7 mouse cellular contexts compared by ENCODE assay signal in genomic region chr15:80083276-80083731, GRCm38 (mm10). TPM values are rescaled to one million over a fixed set of nuclear protein-coding genes. Genes with fewer than 3 reads are reported as not detected.
DNase-seq lines count a peak whose midpoint lies in the region; ATAC-seq lines count a peak whose summit lies in the region.

No protein-coding gene starts in this region.

- peak overlapping the region; percentile 93 for H3K27ac ChIP-seq in intestine, embryonic 15.5 days
- peak overlapping the region; percentile 97 for H3K27ac ChIP-seq in midbrain, embryonic 10.5 days (replicated peaks)

- H3K27me3 ChIP-seq in intestine, embryonic 15.5 days (replicated peaks), result no peaks in the 10 kb centered on the region
- no peaks in the 10 kb centered on the region for H3K27me3 ChIP-seq in midbrain, embryonic 10.5 days (ENCODE audit: low read depth, poor library complexity, severe bottlenecking)

- DNase-seq in adrenal gland, adult 18-20 months (ENCODE audit: low spot score in 2 of 2), result peak; percentile 97 to 98
- DNase-seq in embryo, embryonic 11 days, result peak; percentile 100
- DNase-seq in gastrocnemius, postnatal 25 days, result peak; percentile 95
- DNase-seq in left cerebral cortex, postnatal 25 days (ENCODE audit: low spot score in 2 of 2), result peak; percentile 98 to 99
- DNase-seq in midbrain, embryonic 10.5 days (ENCODE audit: low spot score), result peak; percentile 97
- peak; percentile 98 for DNase-seq in right cerebral cortex, postnatal 4 days

- H3K4me1 ChIP-seq in intestine, embryonic 15.5 days (replicated peaks), result peaks cover 20% of the 10 kb centered on the region
- H3K4me1 ChIP-seq in midbrain, embryonic 10.5 days, result peaks cover 37% of the 10 kb centered on the region

- intact Hi-C loops in left cerebral cortex, postnatal 25 days (cut with DNase I), result loop anchor here (2.0 to 5.0 kb wide), 3 partner anchors 69 to 624 kb away; partner anchors contain the start of genes Cbx6, Npcd and Pdgfb

- peak overlapping the region; percentile 69 for H3K4me3 ChIP-seq in intestine, embryonic 15.5 days (replicated peaks)
- peak overlapping the region; percentile 89 for H3K4me3 ChIP-seq in midbrain, embryonic 10.5 days

- H3K4me2 ChIP-seq in intestine, embryonic 15.5 days (replicated peaks), result peak overlapping the region; percentile 74

- WGBS in intestine, embryonic 15.5 days, result under 1% methylated on average over 30 of the region's 30 CpGs
- WGBS in midbrain, embryonic 10.5 days, result under 1% methylated on average over 30 of the region's 30 CpGs

- ATAC-seq in intestine, embryonic 15.5 days, result peak; percentile 96

- no peaks in the 10 kb centered on the region for H3K9me3 ChIP-seq in intestine, embryonic 15.5 days
- no peaks in the 10 kb centered on the region for H3K9me3 ChIP-seq in midbrain, embryonic 10.5 days (replicated peaks)

- H3K9ac ChIP-seq in intestine, embryonic 15.5 days, result peak overlapping the region; percentile 84

- peaks cover 30% of the 10 kb centered on the region for H3K36me3 ChIP-seq in intestine, embryonic 15.5 days
- peaks cover 42% of the 10 kb centered on the region for H3K36me3 ChIP-seq in midbrain, embryonic 10.5 days

RNA-seq across cellular contexts. Expression of gene Syngr1, which starts 7.8 kb away (rescaled TPM):
- total RNA-seq in adrenal gland, adult 18-20 months (2021), result 10 to 100 TPM; 25.7 to 59.9 TPM
- total RNA-seq in gastrocnemius, postnatal 25 days (2021), result 10 to 100 TPM; 34.6 to 37.7 TPM
- polyA plus RNA-seq in intestine, embryonic 15.5 days (2015; fragmentation: Nextera tagmentation; extraction: Ambion mirVana), result 18.2 and 18.7 TPM in 2 replicates
- total RNA-seq in left cerebral cortex, postnatal 25 days (2021), result 100 to 1,000 TPM; 463 to 509 TPM
- 7.3 and 7.7 TPM in 2 replicates for polyA plus RNA-seq in midbrain, embryonic 10.5 days (2016; fragmentation: Nextera tagmentation; extraction: Ambion mirVana)

RNA-seq across cellular contexts. Expression of gene Rpl3, which starts 8.4 kb away (rescaled TPM):
- total RNA-seq in adrenal gland, adult 18-20 months (2021), result 100 to 1,000 TPM; 584 to 618 TPM
- 10 to 100 TPM; 48.4 to 80.1 TPM for total RNA-seq in gastrocnemius, postnatal 25 days (2021)
- polyA plus RNA-seq in intestine, embryonic 15.5 days (2015; fragmentation: Nextera tagmentation; extraction: Ambion mirVana), result 1,109 and 1,134 TPM in 2 replicates
- 100 to 1,000 TPM; 457 to 461 TPM for total RNA-seq in left cerebral cortex, postnatal 25 days (2021)
- polyA plus RNA-seq in midbrain, embryonic 10.5 days (2016; fragmentation: Nextera tagmentation; extraction: Ambion mirVana), result 866 and 996 TPM in 2 replicates

RNA-seq across cellular contexts. Expression of gene Tab1, which starts 49.6 kb away (rescaled TPM):
- total RNA-seq in adrenal gland, adult 18-20 months (2021), result 1 to 10 TPM; 9.3 to 9.4 TPM
- total RNA-seq in gastrocnemius, postnatal 25 days (2021), result 10 to 100 TPM; 13.8 to 14.6 TPM
- polyA plus RNA-seq in intestine, embryonic 15.5 days (2015; fragmentation: Nextera tagmentation; extraction: Ambion mirVana), result 28.5 and 29.0 TPM in 2 replicates
- 10 to 100 TPM; 22.3 to 28.6 TPM for total RNA-seq in left cerebral cortex, postnatal 25 days (2021)
- 40.0 and 48.9 TPM in 2 replicates for polyA plus RNA-seq in midbrain, embryonic 10.5 days (2016; fragmentation: Nextera tagmentation; extraction: Ambion mirVana)

Comparison
In these comparisons a context has a peak if more than half of its experiments do, and no peak if none do; other contexts are left out.
1. Peak in every context shown above with its lines: DNase-seq, ATAC-seq, H3K4me3 ChIP-seq and H3K27ac ChIP-seq.
2. RNA of gene Syngr1, which starts 7.8 kb away (total RNA-seq): 463 to 509 TPM in left cerebral cortex, postnatal 25 days; 25.7 to 59.9 TPM in adrenal gland, adult 18-20 months and 34.6 to 37.7 TPM in gastrocnemius, postnatal 25 days; every median in the first group is over 4 times any median in the second.
3. RNA of gene Rpl3, which starts 8.4 kb away (total RNA-seq): 584 to 618 TPM in adrenal gland, adult 18-20 months and 457 to 461 TPM in left cerebral cortex, postnatal 25 days; 48.4 to 80.1 TPM in gastrocnemius, postnatal 25 days; every median in the first group is over 4 times any median in the second.